Mouse (Mus musculus): ENCODE measurements around the gene Wdfy3.
"Not testable (repeated sequence)": the region's sequence is repeated elsewhere in the genome, so short reads cannot be mapped to it uniquely, and the experiment has no call there.

Gene Wdfy3

DNA sequence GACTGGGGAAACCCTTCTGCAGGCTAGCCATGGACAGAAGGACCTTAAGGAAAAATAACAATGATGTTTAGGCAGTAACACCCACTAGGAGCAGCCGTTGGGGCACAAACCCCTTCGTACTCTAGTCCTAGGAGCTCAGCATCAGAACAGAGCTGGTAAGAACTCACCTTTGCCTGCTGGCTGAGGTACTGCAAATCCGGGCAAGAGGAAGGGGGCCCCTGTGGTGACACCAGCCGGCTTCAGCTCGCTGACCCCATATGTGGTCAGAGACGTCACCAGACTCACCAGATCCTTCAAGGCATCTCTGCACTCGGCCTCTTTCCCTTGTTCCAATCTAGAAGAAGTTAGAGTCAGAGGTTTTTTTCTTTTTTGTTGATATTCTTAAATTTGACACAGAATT is 121.1 kb downstream of the Wdfy3 start:
- DNase-seq (ENCODE audit: low read depth, low spot score): no peak

DNA sequence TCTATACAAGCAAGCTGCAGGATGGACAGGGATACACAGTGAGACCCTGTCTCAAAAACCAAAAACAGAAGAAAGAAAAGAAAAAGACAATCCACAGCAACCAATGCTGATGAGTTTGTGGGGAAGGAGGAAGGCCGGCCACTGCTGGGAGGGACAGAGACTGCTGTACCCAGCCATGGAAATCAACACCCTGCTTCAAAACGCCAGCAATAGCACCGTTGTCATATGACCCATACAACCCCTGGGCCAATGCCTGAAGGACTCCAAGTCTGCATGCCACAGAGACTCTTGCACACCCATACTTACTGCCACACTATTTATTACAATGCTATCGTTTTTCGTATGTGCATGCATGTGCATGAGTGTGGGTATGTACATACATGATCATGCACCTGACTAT is 124.0 kb downstream of the Wdfy3 start:
- no peak for DNase-seq (ENCODE audit: low read depth, low spot score)

DNA sequence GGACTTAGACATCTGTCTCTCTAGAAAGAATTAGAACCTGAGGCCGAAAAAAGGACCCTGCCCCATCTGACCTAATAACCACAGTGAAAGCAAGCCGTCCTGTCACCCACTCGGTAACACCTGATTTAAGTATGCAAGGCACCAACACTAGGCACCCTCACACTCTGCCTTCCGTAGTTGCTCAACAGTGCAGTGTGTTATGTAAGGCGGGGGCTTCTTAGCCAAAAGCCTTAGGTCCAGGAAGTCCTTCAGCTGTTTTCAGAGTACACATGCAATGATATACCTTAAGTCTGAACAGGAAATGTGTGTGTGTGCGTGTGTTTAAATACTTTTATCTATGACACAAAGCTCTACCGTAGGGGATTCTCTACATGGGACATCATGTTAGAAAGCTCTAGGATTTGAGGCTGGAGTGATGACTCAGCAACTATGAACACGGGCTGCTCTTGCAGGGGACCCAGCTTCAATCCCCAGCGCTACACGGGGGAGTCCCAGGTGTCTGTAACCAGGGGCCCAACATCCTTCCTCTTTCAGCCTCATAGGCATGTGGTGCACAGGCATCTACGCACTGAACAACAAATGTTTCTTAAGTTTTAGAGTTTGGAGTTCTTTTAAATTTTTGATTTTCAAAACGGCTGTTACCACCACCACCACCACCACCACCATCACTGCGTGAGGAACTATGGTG is 131.7 kb downstream of the Wdfy3 start:
- DNase-seq (ENCODE audit: low read depth, low spot score): no peak

DNA sequence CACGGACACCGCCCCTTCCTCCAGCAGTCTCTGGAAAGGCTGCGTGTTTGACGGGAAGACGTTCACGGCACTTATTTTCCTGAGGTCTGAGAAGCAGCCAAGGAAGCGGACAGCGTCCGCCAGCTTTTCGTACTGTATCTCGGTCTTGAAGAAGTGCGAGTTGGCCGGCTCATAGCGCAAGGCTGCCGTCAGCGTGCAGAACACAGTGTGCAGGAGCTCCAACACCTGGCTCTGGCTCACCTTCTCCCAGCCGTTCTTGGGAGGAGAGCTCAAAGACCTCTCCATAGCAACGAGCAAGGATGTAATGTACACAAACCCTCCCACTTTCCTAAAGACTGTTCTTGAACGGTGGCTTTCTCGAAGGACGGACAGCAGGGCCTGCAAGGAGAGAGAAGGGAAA is 132.4 kb downstream of the Wdfy3 start:
- no peak for DNase-seq (ENCODE audit: low read depth, low spot score)

DNA sequence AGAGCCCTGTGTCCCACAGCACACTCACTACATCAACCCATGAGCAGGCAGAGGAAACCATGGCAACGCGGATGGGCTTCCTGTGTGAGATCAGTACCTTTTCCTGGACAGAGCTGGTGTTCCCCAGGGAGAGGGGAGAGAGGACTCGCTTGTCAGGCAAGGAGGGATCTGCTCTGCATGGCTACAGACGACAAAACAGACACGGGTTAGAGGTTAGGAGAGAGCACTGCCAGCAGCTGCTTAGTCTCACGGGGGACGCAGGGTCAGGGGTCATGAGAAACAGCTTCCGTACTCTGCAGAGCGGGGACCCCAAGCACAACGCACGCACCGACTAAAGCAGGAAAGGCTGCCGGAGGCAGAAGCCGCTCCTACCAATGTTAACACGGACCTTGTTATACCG is 133.8 kb downstream of the Wdfy3 start:
- DNase-seq (ENCODE audit: low read depth, low spot score): no peak

DNA sequence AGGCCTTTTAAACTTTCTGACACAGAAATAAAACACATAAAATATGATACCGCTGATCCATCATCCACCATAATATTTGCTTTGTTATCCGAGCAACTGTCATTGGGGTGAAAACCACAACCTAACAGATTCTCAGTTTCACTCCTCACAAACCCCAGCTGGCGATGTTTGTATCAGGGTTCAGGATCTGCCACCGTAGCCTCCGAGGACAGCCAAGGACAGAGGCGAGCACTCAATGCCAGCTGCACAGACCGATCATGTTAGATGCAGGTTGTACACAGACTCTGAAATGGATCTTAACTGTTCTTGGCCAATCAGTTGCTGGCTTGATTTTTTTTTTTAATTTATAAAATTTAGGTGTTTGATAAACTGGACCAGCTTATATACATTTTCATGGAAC is 135.1 kb downstream of the Wdfy3 start:
- no peak for DNase-seq (ENCODE audit: low read depth, low spot score)

DNA sequence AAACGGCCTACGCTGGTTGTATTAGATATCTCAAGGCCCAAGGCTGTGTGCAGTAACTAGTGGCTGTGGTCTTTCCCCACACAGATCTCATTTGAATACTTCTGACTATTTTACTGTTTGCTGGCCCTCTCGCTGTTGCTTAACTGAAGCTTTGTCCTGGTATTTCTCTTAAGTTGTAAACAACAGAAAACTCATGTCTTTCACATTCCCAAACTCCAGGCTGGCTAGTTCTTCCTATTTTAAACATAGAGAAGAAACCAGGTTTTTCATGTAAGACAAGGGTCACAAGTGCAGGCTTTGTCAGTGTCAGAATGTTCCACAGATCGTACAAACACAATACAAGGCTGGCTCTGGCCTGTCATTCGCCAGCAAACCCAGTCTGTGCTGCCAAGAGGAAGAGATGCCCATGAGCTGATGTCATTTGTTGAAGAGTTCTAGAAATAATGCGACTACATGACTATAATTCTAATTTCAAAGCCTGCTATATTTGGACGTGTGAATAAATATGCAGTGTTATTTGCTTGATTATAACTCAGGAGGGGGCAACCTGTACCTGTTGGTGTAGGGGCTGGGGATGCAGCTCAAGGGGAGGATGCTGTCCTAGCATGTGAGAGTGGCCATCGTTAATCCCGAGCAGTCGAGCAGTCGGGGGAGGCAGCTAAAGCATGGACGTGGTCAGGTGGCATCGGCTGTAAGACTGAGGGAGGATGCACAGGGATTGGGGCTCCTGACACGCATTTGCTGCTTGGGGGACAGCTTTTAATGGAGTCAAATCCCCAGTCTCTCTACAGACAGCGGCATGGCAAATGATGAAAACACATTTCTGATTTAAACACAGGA is 136.5 kb downstream of the Wdfy3 start:
- DNase-seq (ENCODE audit: low read depth, low spot score): no peak

DNA sequence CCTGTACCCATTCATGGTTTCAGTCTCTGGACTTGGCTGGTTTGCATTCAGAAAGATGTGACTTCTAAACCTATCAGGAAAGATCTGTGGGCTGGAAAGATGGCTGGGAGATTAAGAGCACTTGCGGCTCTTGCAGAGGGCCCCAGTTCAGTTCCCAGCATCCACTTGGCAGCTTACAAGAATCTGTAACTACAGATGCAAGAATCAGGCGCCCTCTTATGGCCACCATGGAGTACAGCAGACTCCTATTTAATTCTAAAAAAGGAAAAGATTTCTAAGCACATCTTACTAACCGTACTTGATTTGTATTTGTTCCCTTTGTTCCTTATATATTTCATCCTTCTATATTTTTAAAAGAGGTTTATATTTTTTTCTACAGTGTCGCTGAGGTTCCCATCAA is 137.7 kb downstream of the Wdfy3 start:
- no peak for DNase-seq (ENCODE audit: low read depth, low spot score)

DNA sequence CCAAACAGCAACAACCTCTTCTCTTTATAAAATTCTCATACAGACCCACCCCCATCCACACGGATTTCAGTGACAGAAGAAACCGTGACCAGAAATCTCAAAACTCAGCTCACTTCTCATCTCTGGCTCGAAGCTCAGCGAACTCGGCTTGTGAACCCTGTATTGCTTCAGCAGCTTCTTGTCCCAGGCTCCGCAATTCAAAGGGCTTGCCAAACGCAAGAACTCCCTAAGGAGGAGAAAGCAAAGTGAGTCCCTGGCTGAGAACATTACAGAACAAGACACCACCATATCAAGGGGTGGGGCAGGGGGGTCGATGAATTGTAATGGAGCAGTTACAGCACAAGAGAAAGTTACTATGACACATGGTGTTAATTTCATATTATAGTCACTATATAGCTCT is 143.4 kb downstream of the Wdfy3 start:
- DNase-seq (ENCODE audit: low read depth, low spot score): no peak

DNA sequence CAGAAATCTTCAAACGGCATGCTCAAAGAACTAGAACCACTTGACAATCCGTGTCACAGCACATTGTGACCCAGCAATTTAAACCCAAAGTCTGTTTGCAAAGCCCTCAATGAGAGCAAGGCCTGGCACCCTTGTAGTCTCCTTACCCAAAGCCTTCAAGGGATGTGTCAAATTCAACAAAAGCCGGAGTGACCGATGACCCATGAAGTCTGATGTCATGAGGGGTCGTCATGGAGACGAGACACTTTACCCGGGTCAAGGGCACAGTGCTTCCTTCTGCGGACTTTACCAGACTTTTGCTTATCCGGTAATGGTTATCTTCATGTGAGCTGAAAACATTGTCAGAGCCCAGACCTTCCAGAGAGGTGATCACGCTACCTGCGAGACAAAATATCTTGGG is 146.0 kb downstream of the Wdfy3 start:
- no peak for DNase-seq (ENCODE audit: low read depth, low spot score)

DNA sequence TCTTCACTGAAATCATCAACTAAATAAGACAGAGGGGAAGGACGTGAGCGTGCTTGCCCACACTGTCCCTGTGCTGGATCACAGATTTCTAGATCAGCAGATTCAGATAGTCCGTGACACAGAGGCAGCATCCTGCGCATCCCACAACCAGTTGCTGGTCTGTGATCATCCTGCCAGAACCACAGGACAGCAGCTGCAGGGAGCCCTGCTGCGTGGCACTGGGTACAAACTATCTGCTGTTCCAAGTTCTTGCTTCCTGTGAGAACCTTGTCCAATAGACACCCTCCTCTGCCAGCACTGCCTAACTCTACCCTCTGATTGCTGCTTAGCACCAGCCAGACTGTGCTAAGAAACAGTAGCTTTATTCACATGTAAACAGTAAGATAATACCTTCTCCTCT is 150.2 kb downstream of the Wdfy3 start:
- DNase-seq (ENCODE audit: low read depth, low spot score): no peak

DNA sequence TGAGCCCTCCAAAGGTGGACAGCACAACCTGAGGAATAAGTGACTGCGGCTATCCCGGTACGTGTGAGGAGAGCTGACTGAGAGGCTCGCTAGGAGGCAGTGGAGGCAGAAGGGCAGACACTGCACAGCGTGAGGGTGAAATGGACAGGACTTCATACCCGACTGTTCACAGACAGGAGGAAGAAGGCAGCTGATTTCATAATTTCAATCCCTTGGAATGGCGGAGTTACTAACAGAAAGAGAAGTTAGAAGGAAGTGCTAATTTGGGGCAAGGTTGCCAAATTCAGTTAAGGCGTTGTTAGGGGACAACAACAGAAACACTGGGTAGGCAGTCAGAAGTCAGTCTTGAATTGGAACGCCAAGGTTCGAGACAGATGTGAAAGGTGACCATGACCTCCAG is 160.3 kb downstream of the Wdfy3 start:
- DNase-seq (ENCODE audit: low read depth, low spot score): no peak

DNA sequence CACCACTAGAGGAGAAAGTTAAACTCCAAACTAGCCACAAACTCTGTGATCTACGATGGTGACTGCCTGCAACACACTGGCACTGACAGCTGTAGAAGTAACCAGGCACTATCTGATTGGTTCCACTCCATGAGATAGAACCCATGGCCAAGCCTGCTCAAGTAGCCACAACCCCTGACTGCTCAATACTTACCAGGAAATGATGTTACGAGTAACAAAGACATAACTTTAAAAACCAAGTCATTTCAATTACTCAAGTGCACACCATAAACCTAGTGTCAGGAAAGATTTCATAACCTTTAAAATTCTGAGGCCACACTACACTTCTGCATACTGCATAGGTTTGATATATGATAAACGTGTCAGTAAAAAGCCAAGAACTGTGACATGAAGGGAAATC is 164.1 kb downstream of the Wdfy3 start:
- DNase-seq (ENCODE audit: low read depth, low spot score): no peak

DNA sequence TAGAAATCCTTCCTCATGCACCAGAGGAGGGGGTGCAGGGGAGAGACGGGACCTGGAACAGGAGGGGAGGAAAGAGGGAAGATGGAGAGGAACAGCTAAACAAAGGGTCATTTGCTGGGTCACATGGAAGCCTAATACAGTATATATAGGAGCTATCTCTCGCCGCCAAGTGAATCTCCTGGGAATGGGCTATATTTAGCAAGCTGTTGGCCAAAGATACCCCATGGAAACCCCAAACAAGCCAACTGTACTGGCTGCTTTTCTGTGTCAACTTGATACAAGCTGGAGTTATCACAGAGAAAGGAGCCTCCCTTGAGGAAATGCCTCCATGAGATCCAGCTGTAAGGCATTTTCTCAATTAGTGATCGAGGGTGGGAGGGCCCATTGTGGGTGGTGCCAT is 164.9 kb downstream of the Wdfy3 start:
- not testable (repeated sequence) for DNase-seq (ENCODE audit: low read depth, low spot score)

DNA sequence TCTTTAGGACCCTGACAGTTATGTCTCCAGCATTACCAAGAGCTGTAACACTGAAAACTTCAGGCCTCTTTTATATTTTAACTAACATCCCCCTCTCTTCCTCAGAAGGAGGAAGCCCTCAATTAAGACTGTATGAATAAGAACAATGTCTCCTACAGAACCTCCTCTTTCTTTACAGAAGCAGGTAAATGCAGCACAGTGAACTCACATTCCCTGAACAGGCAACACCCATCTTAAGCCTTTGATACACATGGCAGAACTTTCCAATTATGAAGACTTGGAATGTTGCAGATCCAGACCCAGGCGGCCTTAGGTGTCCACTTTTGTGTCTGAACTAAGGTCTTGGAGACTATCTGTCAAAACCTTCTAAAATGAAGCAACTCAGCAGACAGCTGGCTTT is 167.0 kb downstream of the Wdfy3 start:
- DNase-seq (ENCODE audit: low read depth, low spot score): no peak

DNA sequence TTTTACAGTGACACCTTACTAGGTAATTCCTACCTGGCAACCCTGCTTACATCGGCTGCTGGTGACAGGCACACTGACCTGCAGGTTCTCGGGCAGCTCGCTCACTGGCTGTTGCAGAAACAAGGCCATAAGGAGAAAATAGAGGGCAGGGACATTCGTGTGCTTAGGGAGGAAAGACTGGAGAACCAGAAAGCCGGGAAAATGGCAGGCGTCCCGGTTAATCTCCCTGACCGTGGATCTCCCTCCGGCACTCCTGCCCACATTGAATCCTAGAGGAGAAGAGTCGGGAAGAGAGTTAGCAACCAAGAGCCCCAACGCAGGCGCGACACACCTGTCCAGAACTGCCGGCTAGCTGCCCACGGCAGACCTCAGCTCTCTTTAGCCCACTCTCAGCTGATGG is 169.7 kb downstream of the Wdfy3 start:
- no peak for DNase-seq (ENCODE audit: low read depth, low spot score)

DNA sequence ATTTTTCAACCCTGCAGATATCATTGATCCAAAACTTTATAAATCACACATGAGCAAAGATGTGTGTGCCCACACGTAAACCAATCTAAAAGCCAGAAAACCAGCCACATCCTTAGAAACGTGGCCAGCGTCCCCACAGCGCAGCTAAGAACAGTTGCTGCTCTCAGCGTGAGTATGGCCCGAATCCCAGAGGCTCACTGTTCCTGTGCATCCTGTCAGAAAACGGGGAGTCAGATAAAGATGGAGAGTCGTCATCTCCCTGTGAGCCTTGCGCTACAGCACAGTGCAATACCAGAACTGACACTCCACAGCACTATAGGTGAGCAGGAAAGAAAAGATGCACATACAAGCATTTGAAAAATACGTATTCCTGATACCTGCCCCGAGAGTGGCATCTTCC is 172.9 kb downstream of the Wdfy3 start:
- DNase-seq (ENCODE audit: low read depth, low spot score): no peak

DNA sequence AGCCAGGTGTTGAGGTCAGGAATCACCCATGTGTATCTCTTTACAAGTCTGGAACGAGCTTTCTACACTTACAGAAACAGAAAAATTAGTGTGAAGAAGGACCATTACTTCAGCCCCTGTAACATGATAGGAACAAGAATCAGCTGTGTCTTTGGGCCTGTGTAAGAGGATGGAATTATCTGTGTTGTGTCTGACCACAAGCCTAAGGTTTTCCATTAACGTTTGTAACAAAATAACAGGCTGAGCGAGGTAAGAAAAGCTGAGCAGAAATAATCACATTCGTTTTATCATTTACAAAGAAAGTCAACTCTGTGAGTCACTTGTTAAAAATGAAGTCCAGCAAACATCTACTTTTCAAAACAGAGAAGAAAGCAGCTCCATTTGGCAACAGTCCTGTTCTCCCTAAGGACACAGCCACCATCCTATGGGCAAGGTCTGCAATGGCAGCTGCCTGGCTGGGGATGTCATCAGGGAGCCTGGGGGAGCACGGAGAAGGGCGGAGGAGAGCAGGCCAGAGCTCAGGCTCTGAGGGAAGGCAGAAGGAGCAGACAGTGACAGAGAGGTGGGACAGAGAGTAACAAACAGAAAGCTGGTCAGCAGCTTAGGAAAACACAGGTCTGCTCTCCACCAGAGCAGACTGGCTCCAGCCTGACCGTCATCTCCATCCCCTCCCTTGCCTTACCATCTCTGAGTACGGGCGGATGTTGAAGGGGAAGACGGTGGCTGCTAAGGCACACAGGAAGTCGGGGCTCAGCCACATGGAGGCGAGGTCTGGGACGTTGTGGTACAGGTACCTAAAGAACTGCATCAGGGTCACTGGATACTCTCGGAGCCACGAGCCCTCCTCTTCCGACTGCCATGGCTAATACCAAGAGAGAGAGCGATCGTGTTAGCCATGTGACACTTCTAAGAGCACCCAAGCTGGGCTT is 173.7 kb downstream of the Wdfy3 start:
- no peak for DNase-seq (ENCODE audit: low read depth, low spot score)

DNA sequence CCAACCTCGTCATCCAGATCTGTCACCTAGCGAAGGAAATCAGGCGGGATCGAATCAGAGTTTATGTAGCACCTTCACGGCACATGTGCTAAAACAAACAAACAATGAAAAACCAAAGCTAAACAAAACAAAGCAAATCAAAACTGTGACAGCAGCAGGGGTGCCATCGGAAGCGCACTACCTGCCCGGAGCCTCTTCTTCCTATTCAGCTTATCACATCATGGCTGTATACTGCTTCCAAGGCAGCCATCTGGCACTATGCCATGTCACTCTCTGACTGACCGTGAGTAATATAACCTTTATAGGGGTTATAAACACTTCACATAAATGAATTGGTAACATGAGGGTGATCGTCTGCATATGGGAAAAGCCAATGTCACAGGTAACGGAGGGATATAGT is 174.6 kb downstream of the Wdfy3 start:
- DNase-seq (ENCODE audit: low read depth, low spot score): no peak

DNA sequence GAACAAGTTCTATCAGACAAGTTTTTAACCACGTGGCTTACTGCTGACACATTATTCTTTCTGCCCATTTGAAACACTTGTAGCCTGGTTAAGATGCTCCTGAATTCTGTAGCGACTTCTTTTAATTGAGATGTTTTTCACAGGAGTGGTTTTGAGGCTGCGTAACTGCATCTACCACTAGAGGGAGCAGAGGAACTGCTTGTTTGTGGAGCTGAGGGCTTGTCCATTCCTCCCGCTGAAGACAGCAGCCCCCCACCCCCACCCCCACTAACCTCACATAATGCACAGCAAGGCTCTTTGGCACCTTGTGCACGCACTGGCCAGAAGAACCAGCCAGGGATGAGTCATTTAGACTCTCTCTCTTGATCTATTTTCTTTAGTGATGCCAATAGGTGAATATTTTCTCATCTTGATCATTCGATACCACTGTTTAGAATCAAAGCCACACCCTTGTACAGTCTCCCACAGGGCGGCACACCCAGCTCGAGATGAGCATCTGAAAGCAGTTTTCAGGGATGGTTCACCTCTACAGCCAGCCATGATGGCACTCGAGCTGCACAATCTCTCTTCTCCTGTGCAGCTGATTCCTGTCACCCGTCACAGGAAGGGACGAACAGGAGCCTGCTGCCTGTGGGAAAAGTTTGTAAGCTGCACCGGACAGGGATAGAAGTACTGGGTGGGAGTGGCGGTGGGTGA is 175.8 kb downstream of the Wdfy3 start:
- no peak for DNase-seq (ENCODE audit: low read depth, low spot score)

DNA sequence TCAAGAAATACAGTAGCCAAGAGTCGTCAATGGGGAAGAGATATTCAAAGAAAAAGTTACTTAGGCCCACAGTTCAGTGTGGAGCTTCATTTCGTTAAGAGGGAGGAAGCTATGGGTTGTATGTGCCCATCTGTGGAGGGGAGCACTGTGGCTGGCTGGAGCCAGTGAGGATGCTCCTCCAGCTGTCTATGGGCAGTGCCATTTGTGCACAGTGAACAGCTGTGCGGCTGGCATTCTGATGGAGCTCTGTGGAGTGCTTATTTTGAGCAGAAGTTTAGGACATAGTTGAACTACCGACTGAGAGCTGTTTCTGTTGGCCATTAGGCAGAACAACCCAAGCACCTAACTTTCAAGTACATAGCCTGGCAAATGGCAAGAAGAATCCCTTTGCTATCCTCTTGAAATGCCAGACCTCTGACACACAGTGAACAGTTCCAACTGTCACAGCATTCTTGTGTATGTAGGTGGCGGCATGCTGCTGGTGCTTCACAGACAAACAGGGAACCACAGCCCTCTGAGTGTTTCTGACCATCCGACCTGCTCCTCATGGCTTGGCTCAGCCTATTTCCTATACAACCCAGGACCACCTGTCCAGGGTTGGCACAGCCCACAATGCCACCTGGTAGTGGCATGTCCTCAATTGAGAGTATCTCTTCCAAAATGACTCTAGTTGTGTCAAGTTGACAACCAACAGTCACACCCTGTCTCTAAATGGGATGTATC is 177.9 kb downstream of the Wdfy3 start:
- no peak for DNase-seq (ENCODE audit: low read depth, low spot score)

Measured in retina, adult 2 months (tissue).